Mouse (Mus musculus) CH12.LX (cell line): ENCODE data around the gene Heatr5b. TPM values are rescaled to one million over a fixed set of nuclear protein-coding genes. Genes with fewer than 3 reads are reported as not detected.

ENCODE experiments used
- DNase-seq: peaks from one replicate; pipeline ENCODE4 v3.0.0-alpha.2; 2013; ENCODE audit errors: extremely low read depth
- H3K27ac ChIP-seq: 2 replicates; pipeline ENCODE4 v1.5.1; 2012; ENCODE audit warnings: low read depth, mild to moderate bottlenecking, control low read depth, moderate library complexity; ENCODE audit not compliant: insufficient read depth
- H3K27me3 ChIP-seq: replicated peaks from 2 replicates; pipeline ENCODE3; 2012; ENCODE audit warnings: inconsistent platforms
- H3K36me3 ChIP-seq, 2 experiments: replicated peaks in 1 of 2; 2 replicates each; pipeline versions ENCODE3 to v1.6.1; 2012; ENCODE audit warnings: inconsistent platforms in 1 of 2, low read length in 1 of 2, mild to moderate bottlenecking in 1 of 2, mixed read lengths in 1 of 2, moderate library complexity in 1 of 2; ENCODE audit not compliant: control insufficient read depth in 1 of 2, insufficient read depth in 1 of 2
- H3K4me1 ChIP-seq, 2 experiments: 2 replicates each; pipeline ENCODE4 v1.6.1; 2012; ENCODE audit warnings: inconsistent platforms in 1 of 2, moderate library complexity in 1 of 2; ENCODE audit not compliant: insufficient read depth in 2 of 2, control insufficient read depth in 1 of 2
- H3K4me2 ChIP-seq: 2 replicates; pipeline ENCODE4 v1.6.1; 2012; ENCODE audit warnings: low read depth, mild to moderate bottlenecking, control low read depth; ENCODE audit not compliant: poor library complexity, insufficient read depth, severe bottlenecking
- H3K4me3 ChIP-seq, 3 experiments: fragments of 150-350 bp in 1 of 3; sonication (generic) in 1 of 3; replicated peaks in 1 of 3; 2 replicates each; pipeline versions ENCODE3 to v1.5.1; 2011 to 2012; ENCODE audit warnings: low read depth in 2 of 3, low read length in 2 of 3, mild to moderate bottlenecking in 2 of 3, moderate library complexity in 2 of 3, control low read depth in 1 of 3, improper control_type of control experiment in 1 of 3, inconsistent platforms in 1 of 3, mixed read lengths in 1 of 3; ENCODE audit not compliant: poor library complexity in 1 of 3
- H3K79me2 ChIP-seq: replicated peaks from 2 replicates; pipeline ENCODE4 v1.6.1; 2012; ENCODE audit warnings: mild to moderate bottlenecking, moderate library complexity; ENCODE audit not compliant: control insufficient read depth, poor library complexity, insufficient read depth, severe bottlenecking; ENCODE audit errors: extremely low read depth
- H3K9ac ChIP-seq: 2 replicates; pipeline ENCODE4 v1.6.1; 2012; ENCODE audit warnings: low read depth, mild to moderate bottlenecking, control low read depth, moderate library complexity; ENCODE audit not compliant: insufficient read depth
- H3K9me3 ChIP-seq: replicated peaks from 2 replicates; pipeline ENCODE3; 2012; ENCODE audit warnings: low read length, inconsistent platforms, mixed read lengths
- CHD2 ChIP-seq: IDR thresholded peaks from 2 replicates; pipeline ENCODE4 v1.6.1; 2011; ENCODE audit warnings: low read length, improper control_type of control experiment
- E2F4 ChIP-seq: IDR thresholded peaks from 2 replicates; pipeline ENCODE4 v1.6.1; 2011; ENCODE audit warnings: low read depth, low read length, improper control_type of control experiment; ENCODE audit not compliant: insufficient replicate concordance
- ELF1 ChIP-seq: IDR thresholded peaks from 2 replicates; pipeline ENCODE4 v1.6.1; 2014; ENCODE audit warnings: low read depth, mild to moderate bottlenecking, inconsistent platforms, low read length, improper control_type of control experiment
- IRF4 ChIP-seq: IDR thresholded peaks from 2 replicates; pipeline ENCODE4 v1.6.1; 2014; ENCODE audit warnings: low read depth, mild to moderate bottlenecking, inconsistent platforms, low read length, improper control_type of control experiment
- JUND ChIP-seq: conservative IDR thresholded peaks from 2 replicates; pipeline ENCODE4 v1.6.1; 2011; ENCODE audit warnings: low read depth, low read length, improper control_type of control experiment
- MAFK ChIP-seq: IDR thresholded peaks from 2 replicates; pipeline ENCODE4 v1.6.1; 2011; ENCODE audit warnings: low read length, improper control_type of control experiment; ENCODE audit not compliant: insufficient replicate concordance
- MAX ChIP-seq: IDR thresholded peaks from 2 replicates; pipeline ENCODE4 v1.6.1; 2011; ENCODE audit warnings: low read length, improper control_type of control experiment
- MAZ ChIP-seq: IDR thresholded peaks from 2 replicates; pipeline ENCODE4 v1.6.1; 2012; ENCODE audit warnings: low read depth, mild to moderate bottlenecking, inconsistent platforms, low read length, improper control_type of control experiment, moderate library complexity
- MEF2A ChIP-seq: IDR thresholded peaks from 2 replicates; pipeline ENCODE4 v1.6.1; 2014; ENCODE audit warnings: low read depth, mild to moderate bottlenecking, inconsistent platforms, low read length, improper control_type of control experiment, borderline replicate concordance
- MXI1 ChIP-seq: IDR thresholded peaks from 2 replicates; pipeline ENCODE4 v1.6.1; 2011; ENCODE audit warnings: mild to moderate bottlenecking, low read depth, low read length, improper control_type of control experiment
- MYC ChIP-seq: IDR thresholded peaks from 2 replicates; pipeline ENCODE4 v1.6.1; 2011; ENCODE audit warnings: low read depth, mild to moderate bottlenecking, improper control_type of control experiment, low read length
- NRF1 ChIP-seq: IDR thresholded peaks from 2 replicates; pipeline ENCODE4 v1.6.1; 2014; ENCODE audit warnings: low read depth, mild to moderate bottlenecking, inconsistent platforms, low read length, improper control_type of control experiment, moderate library complexity
- PAX5 ChIP-seq: IDR thresholded peaks from 2 replicates; pipeline ENCODE4 v1.6.1; 2012; ENCODE audit warnings: low read length, inconsistent platforms, mixed read lengths
- POLR2A ChIP-seq: IDR thresholded peaks from 2 replicates; pipeline ENCODE4 v1.6.1; 2011; ENCODE audit warnings: low read depth, mild to moderate bottlenecking, improper control_type of control experiment, low read length
- RCOR1 ChIP-seq: conservative IDR thresholded peaks from 2 replicates; pipeline ENCODE4 v1.6.1; 2012; ENCODE audit warnings: low read depth, mild to moderate bottlenecking, inconsistent platforms, low read length, improper control_type of control experiment
- TCF12 ChIP-seq: IDR thresholded peaks from 2 replicates; pipeline ENCODE4 v1.6.1; 2014; ENCODE audit warnings: low read depth, mild to moderate bottlenecking, inconsistent platforms, low read length, improper control_type of control experiment
- UBTF ChIP-seq: IDR thresholded peaks from 2 replicates; pipeline ENCODE4 v1.6.1; 2012; ENCODE audit warnings: low read depth, mild to moderate bottlenecking, inconsistent platforms, low read length, improper control_type of control experiment, moderate library complexity
- USF1 ChIP-seq: IDR thresholded peaks from 2 replicates; pipeline ENCODE4 v1.6.1; 2014; ENCODE audit warnings: low read depth, mild to moderate bottlenecking, inconsistent platforms, low read length, improper control_type of control experiment
- ZC3H11A ChIP-seq: IDR thresholded peaks from 2 replicates; pipeline ENCODE4 v1.6.1; 2012; ENCODE audit warnings: low read depth, mild to moderate bottlenecking, inconsistent platforms, low read length, improper control_type of control experiment
- ZKSCAN1 ChIP-seq: IDR thresholded peaks from 2 replicates; pipeline ENCODE4 v1.6.1; 2012; ENCODE audit warnings: low read depth, inconsistent platforms, low read length, improper control_type of control experiment, borderline replicate concordance
- ZNF384 ChIP-seq: IDR thresholded peaks from 2 replicates; pipeline ENCODE4 v1.6.1; 2012; ENCODE audit warnings: low read depth, low read length, improper control_type of control experiment, inconsistent platforms
- dilution Hi-C: fragments of 300-500 bp; cut with MboI; formaldehyde crosslinking; loops from 2 replicates; pipeline ENCODE4 v1.14.3; 2020; ENCODE audit warnings: low sequenced_read_pairs; ENCODE audit not compliant: extremely low pct_unique_long_range_greater_than_20kb, extremely low pct_ligation_motif_present
- in situ Hi-C: fragments of 300-500 bp; cut with MboI; formaldehyde crosslinking; loops from 3 replicates; pipeline ENCODE4 v1.14.3; 2019; ENCODE audit warnings: low sequenced_read_pairs, low pct_ligation_motif_present, low pct_unique_long_range_greater_than_20kb, mixed read lengths
- polyA plus RNA-seq: library from polyadenylated mRNA; unstranded; fragments of >175 nt; gene quantifications from 2 replicates; pipeline ENCODE4 v1.2.1, GENCODE M21; 2012; ENCODE audit warnings: low read depth; ENCODE audit not compliant: insufficient read length
- total RNA-seq, 2 experiments: library from RNA; depleted of rRNA; stranded (reverse); fragments of 300-350 nt in 1 of 2; fragments of >200 nt in 1 of 2; gene quantifications; 2 replicates each; pipeline ENCODE4 v1.2.3; 2012 to 2014

Gene Heatr5b
- total and polyA plus RNA-seq, 3 experiments, result 13.0 to 21.5 (median 17.9) TPM

DNA sequence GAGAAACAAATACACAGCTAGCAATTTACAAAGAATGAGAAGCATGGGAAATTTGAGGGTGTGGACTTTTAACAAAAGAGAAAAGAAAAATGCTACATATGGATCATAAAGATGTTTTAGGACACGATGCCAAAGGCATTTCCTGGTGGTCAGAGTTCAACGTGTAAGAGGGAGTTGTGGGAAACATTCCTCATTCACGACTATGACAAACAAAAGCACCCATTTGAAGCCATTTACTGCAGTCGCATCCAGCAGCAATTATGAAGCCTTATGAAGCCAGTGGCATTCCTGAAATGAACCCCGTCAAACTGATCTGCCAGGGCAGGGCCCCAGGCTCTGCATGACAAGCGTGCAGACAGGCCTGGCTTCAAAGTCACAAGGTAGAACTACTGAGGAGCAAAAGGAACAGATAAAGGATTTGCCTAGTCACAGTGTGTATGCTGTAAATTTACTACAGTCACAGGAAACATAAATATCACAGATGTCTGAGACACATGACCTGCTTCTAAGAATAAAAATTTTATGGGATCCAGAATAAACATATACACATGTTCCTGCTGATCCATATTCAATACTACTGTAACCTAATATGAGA, 110.6 kb downstream of the Heatr5b start:
- no peak overlapping the region for H3K27ac ChIP-seq
- H3K9ac ChIP-seq, result no peak overlapping the region
- peaks cover 2% of the 10 kb centered on the region; the same call in 1 of the 2 replicates for H3K79me2 ChIP-seq
- H3K4me1 ChIP-seq, result peaks cover 0 to 17% of the 10 kb centered on the region in 2 experiments; a peak in 2 of 4 replicates
- no peaks in the 10 kb centered on the region for H3K9me3 ChIP-seq
- TF ChIP-seq TCF12, result no peak
- no peak for TF ChIP-seq UBTF
- TF ChIP-seq CHD2, result no peak
- TF ChIP-seq MXI1, result no peak
- TF ChIP-seq PAX5, result no peak
- no peak for TF ChIP-seq ZNF384
- TF ChIP-seq MEF2A, result no peak
- no peak for TF ChIP-seq USF1
- no peak for TF ChIP-seq MAFK
- no peak for TF ChIP-seq E2F4
- no peak for TF ChIP-seq ELF1
- TF ChIP-seq POLR2A, result no peak
- TF ChIP-seq JUND, result no peak
- no peak for TF ChIP-seq IRF4
- TF ChIP-seq MYC, result no peak
- TF ChIP-seq ZC3H11A, result no peak
- no peak for TF ChIP-seq RCOR1
- no peak for TF ChIP-seq MAX
- TF ChIP-seq, all 38 proteins: peak for 0
- H3K4me3 ChIP-seq, result no peak overlapping the region
- H3K4me2 ChIP-seq, result no peak overlapping the region
- dilution Hi-C loops, result no loop called here
- no peaks in the 10 kb centered on the region for H3K27me3 ChIP-seq
- H3K36me3 ChIP-seq, result peaks cover 0 to 8% of the 10 kb centered on the region in 2 experiments
- no peak for DNase-seq
- in situ Hi-C loops, result no loop called here

DNA sequence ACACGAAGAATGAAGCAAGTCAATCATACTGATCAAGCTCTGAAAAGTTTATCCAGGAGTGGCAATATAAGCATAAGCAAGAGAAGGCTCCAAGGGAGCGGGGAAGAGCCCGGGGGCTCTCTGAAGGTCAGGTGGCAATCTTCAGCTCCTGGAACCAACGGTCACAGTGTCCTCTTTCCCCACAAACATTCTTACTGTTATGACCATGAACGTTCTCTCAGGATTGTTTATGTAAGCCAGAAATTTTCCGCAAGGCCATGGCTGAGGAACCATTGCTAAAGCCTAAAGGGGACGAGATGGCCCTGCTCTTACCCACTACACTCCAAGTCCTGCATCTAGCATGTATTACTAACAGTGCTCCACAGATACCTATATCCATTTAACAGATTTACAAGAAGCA, 113.5 kb downstream of the Heatr5b start:
- Histone ChIP-seq H3K27me3 (no peaks in the 10 kb centered on the region), H3K36me3 (peaks cover 0 to 21% of the 10 kb centered on the region in 2 experiments), H3K4me3 (no peak overlapping the region), H3K9me3 (peaks cover 6% of the 10 kb centered on the region), H3K9ac (no peak overlapping the region), H3K4me1 (peaks cover 0 to 17% of the 10 kb centered on the region in 2 experiments; a peak in 2 of 4 replicates), H3K79me2 (peaks cover 2% of the 10 kb centered on the region; the same call in 1 of the 2 replicates), H3K27ac (no peak overlapping the region), H3K4me2 (no peak overlapping the region)
- TF ChIP-seq ELF1 (no peak), MAZ (no peak), JUND (no peak), ZKSCAN1 (no peak), MEF2A (no peak), CHD2 (no peak), MAX (no peak), NRF1 (no peak)
- in situ Hi-C loops, result no loop called here
- dilution Hi-C loops, result no loop called here
- no peak for DNase-seq
